Mouse (Mus musculus) monocyte, adult 2 months (primary cell): ENCODE measurements around the gene Gpc6.

ENCODE experiments used
- DNase-seq, 2 experiments: peaks; one replicate each; pipeline ENCODE4 v3.0.0; 2022; ENCODE audit warnings: low spot score in 2 of 2, low read depth in 1 of 2

Gpc6 gene

DNA sequence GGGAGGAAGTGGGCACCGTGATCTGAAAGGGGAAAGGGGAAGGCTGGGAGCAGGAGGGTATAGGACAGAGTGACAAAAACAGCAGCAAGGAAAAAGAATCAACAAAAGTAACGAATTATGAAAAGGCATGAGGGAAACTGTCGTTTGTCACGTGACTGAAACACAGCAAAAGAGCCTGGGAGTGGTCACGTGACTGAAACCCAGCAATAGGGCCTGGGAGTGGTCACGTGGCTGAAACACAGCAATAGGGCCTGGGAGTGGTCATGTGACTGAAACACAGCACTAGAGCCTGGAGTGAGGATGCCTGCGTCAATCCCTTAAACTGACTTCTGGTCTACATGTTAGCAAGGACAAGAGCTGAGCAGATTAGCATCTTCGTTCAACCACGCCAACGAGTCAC lies 1063.3 kb downstream of the Gpc6 start:
- no peak for DNase-seq

DNA sequence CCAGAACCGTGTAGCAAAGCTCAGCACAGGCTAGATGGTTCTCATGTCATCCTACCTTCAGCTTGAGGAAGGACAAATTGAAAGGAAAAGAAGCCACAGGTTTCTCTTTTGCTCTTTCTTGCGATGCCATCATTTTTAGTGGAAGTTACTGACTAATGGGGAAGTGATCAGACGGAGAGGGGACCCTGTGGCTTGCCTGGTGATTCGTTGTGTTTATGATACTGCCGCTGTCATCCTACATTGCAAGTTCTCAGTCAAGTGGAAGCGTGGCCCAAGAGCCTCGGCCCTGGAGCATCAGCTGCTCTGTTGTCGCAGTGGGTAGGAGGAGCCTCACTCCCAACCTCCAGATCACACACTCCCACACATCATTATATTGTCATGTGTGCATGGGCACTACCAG lies 1065.1 kb downstream of the Gpc6 start:
- no peak for DNase-seq

DNA sequence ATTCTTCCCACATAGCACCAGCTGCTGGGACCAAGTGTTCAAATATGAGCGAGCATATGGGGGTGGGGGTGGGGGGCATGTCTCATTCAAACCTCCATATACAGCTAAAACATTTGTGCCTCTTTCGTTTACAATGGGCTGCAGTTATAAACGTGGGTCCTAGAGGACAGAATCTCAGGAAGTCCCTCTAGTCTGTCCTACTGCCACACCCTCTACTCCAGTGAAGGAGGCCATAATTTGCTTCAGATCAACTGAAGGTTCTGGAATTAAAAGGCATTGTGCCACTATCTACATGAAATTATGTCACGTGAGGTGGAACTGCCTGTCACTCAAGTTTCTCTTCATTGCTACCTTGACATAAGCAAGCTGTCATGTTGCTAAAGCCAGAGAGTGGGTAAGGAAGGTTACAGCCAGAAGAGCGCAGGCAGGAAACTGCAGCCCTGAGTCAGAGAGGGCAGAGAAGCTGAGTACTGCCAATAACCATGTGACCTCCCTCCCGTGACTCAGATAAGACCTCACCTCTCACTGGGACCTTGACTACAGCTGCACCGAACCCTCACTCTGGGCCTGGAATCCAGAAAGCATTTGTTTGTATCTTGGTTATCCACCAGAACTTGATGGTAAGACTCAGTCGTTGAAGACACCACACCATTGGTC lies 1067.6 kb downstream of the Gpc6 start:
- DNase-seq: no peak

DNA sequence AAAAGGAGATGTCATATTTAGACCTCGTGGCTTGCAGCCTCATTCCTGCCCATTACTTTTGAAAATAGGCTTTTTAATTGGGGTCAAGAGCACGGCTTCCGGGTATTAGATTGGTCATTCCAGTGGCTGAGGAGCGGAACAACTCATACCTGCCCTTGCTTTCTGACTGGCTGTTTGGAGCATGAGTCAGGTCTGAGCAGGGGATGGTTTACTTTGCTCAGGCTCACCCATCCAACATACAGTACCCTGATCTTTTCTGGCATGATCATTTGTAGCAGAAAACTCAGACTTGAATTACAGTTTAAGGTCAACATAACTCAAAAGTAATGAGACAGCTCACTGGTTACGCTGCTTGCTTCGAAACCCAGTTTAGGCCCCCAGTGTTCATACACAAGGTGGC lies 1068.7 kb downstream of the Gpc6 start:
- DNase-seq: no peak

DNA sequence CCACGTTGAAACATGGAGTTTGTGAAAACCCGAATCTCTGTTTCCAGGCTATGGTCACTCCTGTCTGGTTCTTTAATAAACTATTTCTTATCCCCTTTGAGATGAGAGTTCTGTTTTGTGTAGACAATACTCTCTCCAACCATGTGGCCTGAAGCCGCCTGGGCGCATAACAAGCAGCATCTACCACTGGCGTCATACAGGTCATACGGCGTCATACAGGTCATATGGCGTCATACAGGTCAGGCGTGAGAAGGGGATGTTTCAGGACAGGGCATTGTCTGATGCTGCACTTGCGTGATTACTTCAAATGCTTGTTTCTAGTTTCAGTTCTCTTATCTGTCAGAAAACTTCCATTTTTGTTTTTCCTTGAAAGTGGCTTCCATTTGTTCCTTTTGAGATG lies 1079.3 kb downstream of the Gpc6 start:
- no peak for DNase-seq

DNA sequence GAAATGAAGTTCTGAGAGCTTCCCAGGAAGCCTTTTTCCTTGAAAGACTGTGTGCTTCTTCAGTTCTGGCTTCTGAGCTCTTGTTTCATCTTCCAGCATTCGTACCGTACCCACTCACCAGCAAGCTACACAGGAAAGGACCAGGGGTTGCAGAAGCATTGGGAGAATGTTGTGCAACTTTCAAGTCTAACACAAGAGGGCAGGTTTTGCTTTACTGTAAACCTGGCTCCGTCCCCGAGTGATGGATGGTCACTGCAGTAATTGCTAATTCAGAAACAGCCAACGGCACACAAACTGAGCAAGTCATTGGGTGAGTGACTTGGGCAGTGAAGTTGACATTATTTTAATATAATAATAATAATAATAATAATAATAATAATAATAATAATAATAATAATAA lies 1080.6 kb downstream of the Gpc6 start:
- no peak for DNase-seq

DNA sequence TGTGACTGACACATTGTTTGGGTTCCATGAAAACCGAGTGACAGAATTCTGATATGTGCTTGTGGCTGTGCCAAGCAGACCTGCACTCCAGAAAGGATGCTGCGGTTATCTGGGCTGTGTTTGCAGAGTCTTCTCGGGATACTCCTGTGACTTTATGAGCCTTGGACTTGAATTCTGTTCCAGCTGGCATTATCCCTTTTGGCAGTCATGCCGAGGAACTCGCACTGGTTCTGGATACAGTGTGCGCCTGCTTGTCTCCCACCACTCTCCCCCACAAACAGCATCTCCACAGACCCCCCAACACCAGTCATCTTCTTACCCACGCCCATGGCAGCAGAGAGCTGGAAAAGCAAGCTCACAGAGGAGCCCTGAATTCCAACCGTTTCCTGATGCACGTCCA lies 1084.4 kb downstream of the Gpc6 start:
- no peak for DNase-seq

DNA sequence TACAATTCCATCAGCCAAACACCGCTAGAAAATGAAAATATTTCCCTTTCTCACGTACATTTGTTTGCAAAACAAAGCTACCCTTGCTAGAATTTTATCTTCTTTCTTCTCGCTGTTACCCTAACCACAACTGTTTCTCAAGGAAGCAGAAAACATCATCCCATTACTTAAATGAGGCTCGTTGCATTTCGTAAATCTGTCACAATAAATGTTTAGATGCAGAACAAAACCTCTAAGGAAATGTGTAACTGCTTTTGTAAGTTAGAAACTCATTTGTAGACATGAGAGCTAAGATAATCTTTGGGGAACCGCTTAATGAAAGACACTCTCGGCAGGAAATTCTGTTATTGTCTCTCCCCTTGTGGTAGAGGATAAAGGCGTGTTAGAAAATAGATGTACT lies 1088.1 kb downstream of the Gpc6 start:
- no peak for DNase-seq

DNA sequence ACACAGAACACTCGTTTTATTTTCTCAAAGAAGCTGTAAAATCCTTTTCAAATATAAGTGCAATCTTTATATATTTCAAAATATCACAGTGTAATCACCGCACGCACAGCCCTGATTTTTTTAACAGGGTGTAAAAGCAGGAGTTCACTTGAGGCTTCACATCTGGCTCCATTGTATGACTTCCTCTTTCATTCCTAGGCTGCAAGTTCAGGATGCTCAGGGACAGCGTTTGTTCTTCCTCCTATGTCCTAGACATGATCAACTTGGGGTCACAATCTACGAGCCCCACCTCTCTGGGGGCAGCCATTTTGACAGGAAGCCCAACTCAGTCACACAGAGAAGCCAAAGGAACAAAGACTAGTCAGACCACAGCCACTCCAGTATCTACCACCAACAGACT lies 1094.2 kb downstream of the Gpc6 start:
- DNase-seq: no peak

DNA sequence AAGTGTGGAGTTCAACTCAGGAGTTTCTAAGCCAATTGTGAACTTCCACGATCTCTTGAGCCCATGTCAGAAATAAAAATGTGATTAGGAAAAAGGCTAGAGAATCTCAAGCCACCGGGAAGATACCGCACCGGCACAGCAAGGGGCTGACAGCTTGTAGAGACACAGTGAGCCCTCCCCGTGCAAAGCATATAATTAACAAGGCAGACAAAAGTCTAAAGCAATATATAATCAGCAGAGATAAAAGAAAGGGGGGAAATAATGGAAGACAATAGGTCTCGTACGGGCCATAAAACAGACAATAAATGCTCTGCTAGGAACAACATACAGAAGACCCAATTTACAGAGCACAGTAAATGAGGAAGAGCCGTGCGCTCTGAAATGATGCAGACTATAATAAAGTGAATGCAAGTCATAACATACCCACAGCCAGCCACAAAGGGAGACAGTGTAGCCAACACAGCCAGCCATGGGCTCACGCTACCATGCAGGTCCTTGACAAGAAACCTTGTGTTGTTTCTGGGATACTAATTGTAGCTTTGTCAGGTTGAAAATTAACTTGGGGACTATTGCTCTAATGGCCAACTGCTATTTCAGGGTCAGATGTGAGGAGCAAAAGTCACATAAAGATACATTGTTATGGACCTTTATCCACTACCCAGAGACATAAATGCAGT lies 1096.9 kb downstream of the Gpc6 start:
- DNase-seq: no peak
